Mouse (Mus musculus): ENCODE data around the gene Atf1.

The Atf1 gene

DNA sequence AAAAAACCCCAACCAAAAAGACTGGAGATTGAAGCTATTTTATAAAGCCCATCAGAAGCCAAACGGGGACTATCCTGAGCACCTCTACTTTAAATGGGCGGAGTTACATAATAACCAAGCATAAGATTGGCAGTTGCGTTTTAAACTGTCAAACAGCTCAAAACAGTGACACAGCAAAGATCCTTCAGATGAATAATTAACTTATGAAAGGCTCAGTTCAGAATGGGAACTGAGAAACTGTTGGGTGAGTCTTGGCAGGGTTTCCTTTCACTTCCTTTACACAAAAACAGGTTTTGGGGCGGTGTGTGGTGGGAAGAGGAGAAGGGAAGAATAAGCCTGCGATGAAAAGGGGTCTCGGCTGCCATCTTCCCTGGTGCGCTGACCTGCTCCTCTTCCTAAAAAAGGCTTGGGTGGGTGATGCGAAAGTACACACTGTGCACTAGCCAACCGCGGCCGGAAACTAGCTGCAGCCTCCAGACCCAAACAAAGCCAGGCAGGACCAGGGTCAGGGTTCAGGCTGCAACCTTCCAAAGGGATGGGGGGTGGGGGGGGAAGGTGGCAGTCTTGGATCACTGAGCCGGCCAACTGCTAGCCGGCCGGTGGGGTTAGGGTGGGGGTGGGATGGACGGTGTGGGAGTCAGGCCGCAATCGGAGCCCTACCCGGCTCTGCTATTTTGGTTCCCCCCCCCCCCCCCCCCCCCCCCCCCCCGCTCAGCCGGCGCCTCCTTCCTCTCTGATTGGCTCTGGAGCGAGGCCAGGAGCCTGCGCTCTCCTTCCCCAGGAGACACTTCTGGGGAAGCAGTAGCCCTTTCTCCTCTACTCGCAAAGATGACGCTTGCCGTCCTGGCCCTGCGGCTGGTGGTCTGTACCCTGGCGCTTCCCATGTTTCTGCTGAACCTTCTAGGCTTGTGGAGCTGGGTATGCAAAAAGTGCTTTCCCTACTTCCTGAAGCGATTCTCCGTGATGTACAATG lies 76.7 kb downstream of the Atf1 start, which contains the start of gene Mettl7a1:
TSS of gene Mettl7a1 (plus strand) at position 122 of the 973 bp plus-strand sequence.
- DNase-seq (ENCODE audit: low spot score), result peak; percentile 49

DNA sequence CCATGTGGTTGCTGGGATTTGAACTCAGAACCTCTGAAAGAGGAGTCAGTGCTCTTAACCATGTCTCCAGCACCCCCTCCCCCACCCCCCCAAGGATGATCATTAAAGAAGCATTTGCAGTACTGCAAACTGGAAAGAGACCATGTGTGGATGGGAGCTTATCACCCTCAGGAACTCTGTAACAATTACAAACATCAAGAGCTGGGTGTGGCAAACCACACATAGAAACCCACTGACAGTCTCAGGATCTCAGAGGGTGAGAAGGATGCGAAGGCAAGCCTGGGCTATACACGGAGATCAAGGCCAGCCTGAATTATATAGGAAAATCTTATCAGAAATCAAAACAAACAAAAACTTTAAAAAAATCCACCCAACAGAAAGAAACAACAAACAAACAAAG lies 78.6 kb downstream of the Atf1 start:
- DNase-seq (ENCODE audit: low spot score), result no peak

GRCm38 (mm10) chr15:100307438-100308096 lies 79.9 kb downstream of the Atf1 start:
- peak; percentile 36 for DNase-seq (ENCODE audit: low spot score)

Measured in T-cell, adult 2 months (primary cell).